Mouse (Mus musculus) midbrain, embryonic 15.5 days (tissue): ENCODE data around the gene March2. TPM values are rescaled to one million over a fixed set of nuclear protein-coding genes. Genes with fewer than 3 reads are reported as not detected.

ENCODE experiments used
- ATAC-seq: fragments of 200-750 bp; cut with Nextera tagmentation; replicated peaks from 2 replicates; pipeline ENCODE4 v1.8.0; 2017; ENCODE audit warnings: moderate TSS enrichment
- H3K27ac ChIP-seq: fragments of 300-500 bp; sonication (generic); 2 replicates; pipeline ENCODE4 v1.5.1; 2015; ENCODE audit warnings: mild to moderate bottlenecking, inconsistent platforms
- H3K27me3 ChIP-seq: fragments of 300-500 bp; sonication (generic); replicated peaks from 2 replicates; pipeline ENCODE4 v1.6.1; 2015; ENCODE audit warnings: inconsistent platforms
- H3K36me3 ChIP-seq: fragments of 300-500 bp; sonication (generic); replicated peaks from 2 replicates; pipeline ENCODE4 v1.6.1; 2015; ENCODE audit warnings: inconsistent platforms
- H3K4me1 ChIP-seq: fragments of 300-500 bp; sonication (generic); 2 replicates; pipeline ENCODE4 v1.6.1; 2015; ENCODE audit warnings: inconsistent platforms
- H3K4me2 ChIP-seq: fragments of 300-500 bp; sonication (generic); 2 replicates; pipeline ENCODE4 v1.6.1; 2015; ENCODE audit warnings: inconsistent platforms, mild to moderate bottlenecking, moderate library complexity
- H3K4me3 ChIP-seq: fragments of 300-500 bp; sonication (generic); 2 replicates; pipeline ENCODE4 v1.5.1; 2015; ENCODE audit warnings: mild to moderate bottlenecking, inconsistent platforms
- H3K9ac ChIP-seq: fragments of 300-500 bp; sonication (generic); 2 replicates; pipeline ENCODE4 v1.6.1; 2015; ENCODE audit warnings: mild to moderate bottlenecking, inconsistent platforms
- H3K9me3 ChIP-seq: fragments of 300-500 bp; sonication (generic); 2 replicates; pipeline ENCODE4 v1.6.1; 2016; ENCODE audit warnings: inconsistent platforms
- WGBS: fragments of 180-500 bp; shearing (Covaris S2); methylation state at CpG from one replicate; pipeline ENCODE4 v1.1.7; 2015; ENCODE audit warnings: mixed read lengths; 5-methylcytosine and 5-hydroxymethylcytosine counted together
- polyA plus RNA-seq: library from polyadenylated mRNA; unstranded; fragments of >200 nt; fragmentation: Nextera tagmentation; extraction: Ambion mirVana; gene quantifications from 2 replicates; pipeline ENCODE4 v1.2.1, GENCODE M21; 2015

March2 gene
- polyA plus RNA-seq, 1 experiment from 2014 or later: 71.2 TPM

DNA sequence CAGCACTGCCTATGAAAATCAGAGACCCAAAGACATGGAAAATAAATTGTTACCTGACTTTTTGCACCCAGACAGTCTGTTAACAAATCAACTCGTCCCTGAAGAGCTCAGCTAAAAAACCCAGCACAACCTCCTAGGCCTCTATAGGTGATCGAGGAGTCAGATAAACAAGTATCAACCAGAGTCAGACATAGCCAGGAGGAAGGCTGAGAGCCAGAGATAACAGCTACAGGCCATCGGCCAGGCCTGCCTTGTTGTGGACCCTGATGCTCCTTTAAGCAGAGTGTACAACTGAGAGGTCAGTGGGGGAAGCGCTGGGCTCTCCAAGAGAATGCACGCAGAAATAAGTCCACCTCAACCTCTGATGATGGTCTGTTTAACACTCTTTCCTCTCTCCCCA is 5.2 kb downstream of the March2 start:
- ATAC-seq: no peak
- WGBS: 89% methylated on average over 5 of the region's 5 CpGs
- H3K4me1 ChIP-seq: peaks cover 4% of the 10 kb centered on the region; the same call in 1 of the 2 replicates
- H3K27ac ChIP-seq: no peak overlapping the region
- peaks cover 8% of the 10 kb centered on the region; the same call in 1 of the 2 replicates for H3K36me3 ChIP-seq
- no peaks in the 10 kb centered on the region for H3K9me3 ChIP-seq
- no peak overlapping the region for H3K4me2 ChIP-seq
- no peak overlapping the region for H3K4me3 ChIP-seq
- no peak overlapping the region for H3K9ac ChIP-seq
- H3K27me3 ChIP-seq: no peaks in the 10 kb centered on the region

DNA sequence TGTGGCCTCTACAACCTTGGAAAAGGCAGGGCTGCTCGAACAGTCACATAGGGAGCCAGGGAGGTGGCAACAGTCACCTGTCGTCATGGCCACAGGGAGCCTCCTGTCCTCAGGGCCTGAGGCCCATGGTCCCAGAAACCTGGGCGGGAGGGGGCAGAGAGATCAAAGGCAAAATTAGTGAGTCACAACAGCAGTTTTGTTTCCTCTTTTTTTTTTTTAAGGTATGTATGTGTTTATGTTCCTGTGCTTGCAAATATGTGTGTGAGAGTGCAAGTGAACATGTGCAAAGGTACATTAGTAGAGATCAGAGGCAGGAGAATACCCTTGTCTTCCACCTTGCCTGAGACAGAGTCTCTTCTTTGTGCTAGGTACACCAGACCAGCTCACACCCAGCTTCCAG is 8.6 kb downstream of the March2 start:
- no peak overlapping the region for H3K9ac ChIP-seq
- ATAC-seq: no peak
- H3K4me2 ChIP-seq: no peak overlapping the region
- H3K36me3 ChIP-seq: peaks cover 11% of the 10 kb centered on the region; the same call in 1 of the 2 replicates
- no peaks in the 10 kb centered on the region for H3K9me3 ChIP-seq
- no peaks in the 10 kb centered on the region for H3K4me1 ChIP-seq
- no peak overlapping the region for H3K27ac ChIP-seq
- H3K27me3 ChIP-seq: no peaks in the 10 kb centered on the region
- 88% methylated on average over 3 of the region's 3 CpGs for WGBS
- H3K4me3 ChIP-seq: no peak overlapping the region

GRCm38 (mm10) chr17:33703091-33703490 is 15.4 kb downstream of the March2 start:
- Histone ChIP-seq H3K27ac (no peak overlapping the region), H3K36me3 (0 out of 2 replicates have a peak, but pooled peaks cover 2% of the 10 kb centered on the region), H3K9ac (no peak overlapping the region), H3K27me3 (no peaks in the 10 kb centered on the region), H3K9me3 (no peaks in the 10 kb centered on the region), H3K4me2 (no peak overlapping the region), H3K4me1 (no peaks in the 10 kb centered on the region), H3K4me3 (no peak overlapping the region)
- WGBS: 90% methylated on average over 9 of the region's 9 CpGs
- ATAC-seq: no peak

DNA sequence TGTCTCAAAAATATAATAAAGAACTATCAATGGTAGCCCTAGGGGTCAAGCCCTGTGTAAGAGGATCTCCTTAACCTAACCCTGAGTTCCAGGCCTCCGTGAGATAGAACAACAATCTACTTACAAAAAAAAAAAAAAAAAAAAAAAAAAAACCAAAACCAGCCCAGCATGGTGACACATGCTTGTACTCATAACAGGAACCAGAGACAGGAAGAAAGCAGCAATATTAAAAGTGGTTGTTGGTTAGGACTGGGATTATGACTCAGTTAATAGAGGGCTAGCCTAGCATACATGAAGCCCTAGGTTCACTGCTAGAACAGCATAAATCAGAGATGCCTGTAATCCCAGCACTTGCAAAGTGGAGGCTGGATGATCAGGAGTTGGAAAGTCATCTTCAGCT is 16.3 kb downstream of the March2 start:
- H3K4me2 ChIP-seq: no peak overlapping the region

GRCm38 (mm10) chr17:33695471-33695870 is 23.0 kb downstream of the March2 start:
- Histone ChIP-seq H3K4me1 (no peaks in the 10 kb centered on the region), H3K4me2 (no peak overlapping the region), H3K27ac (no peak overlapping the region), H3K9ac (no peak overlapping the region), H3K27me3 (no peaks in the 10 kb centered on the region), H3K36me3 (peaks cover 7% of the 10 kb centered on the region), H3K4me3 (no peak overlapping the region), H3K9me3 (no peaks in the 10 kb centered on the region)
- no peak for ATAC-seq
- WGBS: 88% methylated on average over 1 of the region's 1 CpGs

More for the DNA sequence above, 16.3 kb downstream of the March2 start:
- Histone ChIP-seq H3K27me3 (no peaks in the 10 kb centered on the region), H3K9ac (no peak overlapping the region), H3K4me1 (no peaks in the 10 kb centered on the region), H3K36me3 (0 out of 2 replicates have a peak, but pooled peaks cover 5% of the 10 kb centered on the region), H3K9me3 (no peaks in the 10 kb centered on the region), H3K27ac (no peak overlapping the region), H3K4me3 (no peak overlapping the region)
- no peak for ATAC-seq
- WGBS: 71% methylated on average over 1 of the region's 1 CpGs

- peak within 1 kb of the TSS; percentile 98 for H3K4me3 ChIP-seq
- no peak for ATAC-seq
- H3K4me2 ChIP-seq: peak within 1 kb of the TSS; percentile 81
- peaks cover 30% of the 10 kb centered on the region for H3K4me1 ChIP-seq
- WGBS: 94% methylated on average over 1 of the region's 1 CpGs
- no peaks in the 10 kb centered on the region for H3K27me3 ChIP-seq
- peak within 1 kb of the TSS; percentile 97 for H3K27ac ChIP-seq
- H3K9ac ChIP-seq: peak within 1 kb of the TSS; percentile 46
- no peaks in the 10 kb centered on the region; the same call in 1 of the 2 replicates for H3K36me3 ChIP-seq
- no peaks in the 10 kb centered on the region for H3K9me3 ChIP-seq
Measured at GRCm38 (mm10) chr17:33686760-33687159, 31.7 kb downstream of the March2 start, which contains the start of gene Hnrnpm. Gene Hnrnpm, minus strand, starts transcription at chr17:33686860.

GRCm38 (mm10) chr17:33685249-33685653 is 33.2 kb downstream of the March2 start:
- Histone ChIP-seq H3K27ac (peak overlapping the region; percentile 97), H3K27me3 (no peaks in the 10 kb centered on the region), H3K36me3 (no peaks in the 10 kb centered on the region; the same call in 1 of the 2 replicates), H3K9me3 (no peaks in the 10 kb centered on the region), H3K9ac (peak overlapping the region; percentile 97), H3K4me2 (peak overlapping the region; percentile 81), H3K4me3 (peak overlapping the region; percentile 98), H3K4me1 (peaks cover 44% of the 10 kb centered on the region)
- peak; percentile 98 for ATAC-seq
- under 1% methylated on average over 42 of the region's 42 CpGs for WGBS

GRCm38 (mm10) chr17:33684671-33685231 is 33.7 kb downstream of the March2 start:
- H3K27me3 ChIP-seq: no peaks in the 10 kb centered on the region
- H3K9me3 ChIP-seq: no peaks in the 10 kb centered on the region
- H3K9ac ChIP-seq: peak overlapping the region; percentile 97
- peak; percentile 91 for ATAC-seq
- H3K4me3 ChIP-seq: peak overlapping the region; percentile 98
- under 1% methylated on average over 44 of the region's 44 CpGs for WGBS
- H3K4me2 ChIP-seq: peak overlapping the region; percentile 81
- H3K27ac ChIP-seq: peak overlapping the region; percentile 97
- H3K36me3 ChIP-seq: no peaks in the 10 kb centered on the region; the same call in 1 of the 2 replicates
- peaks cover 44% of the 10 kb centered on the region for H3K4me1 ChIP-seq

DNA sequence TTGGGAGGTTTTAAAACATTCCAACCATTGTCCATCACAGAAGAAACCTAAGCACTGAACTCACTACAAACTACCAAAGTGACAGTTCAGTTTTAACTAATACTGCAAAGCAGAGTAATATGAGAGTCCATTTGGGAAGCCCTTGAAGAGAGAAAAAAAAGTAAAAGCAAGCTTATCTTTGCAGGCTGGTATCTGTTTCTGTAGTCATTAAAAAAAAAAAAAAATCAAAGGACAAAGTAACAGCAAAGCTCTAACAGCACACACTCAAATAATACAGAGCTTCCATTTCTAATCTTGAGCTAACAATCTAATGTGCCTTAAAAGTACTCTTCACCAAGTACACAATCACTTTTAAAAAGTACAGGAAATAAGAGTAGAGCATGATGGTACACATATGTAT is 36.7 kb downstream of the March2 start:
- Histone ChIP-seq H3K27ac (no peak overlapping the region), H3K9me3 (no peaks in the 10 kb centered on the region), H3K4me3 (0 out of 2 replicates have a peak overlapping the region, but pooled peaks have one; percentile 1), H3K4me1 (peaks cover 44% of the 10 kb centered on the region), H3K4me2 (peak overlapping the region; percentile 81; the same call in 1 of the 2 replicates), H3K36me3 (peaks cover 4% of the 10 kb centered on the region; the same call in 1 of the 2 replicates), H3K27me3 (no peaks in the 10 kb centered on the region), H3K9ac (no peak overlapping the region)
- ATAC-seq: no peak

GRCm38 (mm10) chr17:33678771-33679170 is 39.7 kb downstream of the March2 start:
- Histone ChIP-seq H3K4me1 (peaks cover 37% of the 10 kb centered on the region), H3K9me3 (no peaks in the 10 kb centered on the region), H3K36me3 (peaks cover 12% of the 10 kb centered on the region; the same call in 1 of the 2 replicates), H3K4me3 (no peak overlapping the region), H3K4me2 (no peak overlapping the region), H3K27ac (no peak overlapping the region), H3K27me3 (no peaks in the 10 kb centered on the region), H3K9ac (no peak overlapping the region)
- ATAC-seq: no peak

- H3K4me1 ChIP-seq: peaks cover 11% of the 10 kb centered on the region
- no peak overlapping the region for H3K4me3 ChIP-seq
- no peak overlapping the region for H3K4me2 ChIP-seq
- no peak overlapping the region for H3K27ac ChIP-seq
- no peaks in the 10 kb centered on the region for H3K27me3 ChIP-seq
- ATAC-seq: no peak
- H3K36me3 ChIP-seq: peaks cover 12% of the 10 kb centered on the region; the same call in 1 of the 2 replicates
- H3K9me3 ChIP-seq: no peaks in the 10 kb centered on the region
- no peak overlapping the region for H3K9ac ChIP-seq
- WGBS: 91% methylated on average over 2 of the region's 2 CpGs
Measured at GRCm38 (mm10) chr17:33676086-33676485, 42.4 kb downstream of the March2 start.

- H3K4me2 ChIP-seq: no peak overlapping the region
- no peaks in the 10 kb centered on the region for H3K27me3 ChIP-seq
- no peak overlapping the region for H3K27ac ChIP-seq
- no peak overlapping the region for H3K9ac ChIP-seq
- no peaks in the 10 kb centered on the region for H3K9me3 ChIP-seq
- no peak overlapping the region for H3K4me3 ChIP-seq
- H3K36me3 ChIP-seq: peaks cover 12% of the 10 kb centered on the region; the same call in 1 of the 2 replicates
- ATAC-seq: no peak
- peaks cover 8% of the 10 kb centered on the region for H3K4me1 ChIP-seq
Measured at GRCm38 (mm10) chr17:33675452-33675851, 43.0 kb downstream of the March2 start.

DNA sequence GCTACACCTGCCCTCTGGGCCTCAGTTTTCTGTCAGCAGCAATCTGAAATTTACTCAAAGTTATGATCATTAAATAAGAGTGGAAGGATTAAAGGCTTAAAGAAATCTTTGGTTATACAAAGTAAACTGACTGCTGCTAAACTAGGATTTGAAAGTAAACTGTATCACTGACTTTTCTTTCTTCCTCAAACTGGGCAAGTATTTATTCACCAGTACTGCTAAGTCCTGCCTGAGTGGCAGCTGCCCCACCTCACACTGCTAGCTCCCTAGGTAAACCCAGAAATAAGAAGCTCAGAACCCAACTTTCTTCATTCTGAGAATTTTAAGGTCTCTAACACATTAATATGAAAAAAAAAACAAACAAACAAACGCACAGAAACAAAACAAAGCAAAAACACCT is 44.6 kb downstream of the March2 start:
- no peak overlapping the region for H3K27ac ChIP-seq
- peaks cover 12% of the 10 kb centered on the region; the same call in 1 of the 2 replicates for H3K36me3 ChIP-seq
- H3K9ac ChIP-seq: no peak overlapping the region
- H3K27me3 ChIP-seq: no peaks in the 10 kb centered on the region
- H3K4me1 ChIP-seq: 0 out of 2 replicates have a peak, but pooled peaks cover 9% of the 10 kb centered on the region
- no peak overlapping the region for H3K4me2 ChIP-seq
- 93% methylated on average over 1 of the region's 1 CpGs for WGBS
- no peak for ATAC-seq
- no peak overlapping the region for H3K4me3 ChIP-seq
- H3K9me3 ChIP-seq: no peaks in the 10 kb centered on the region
